Mouse (Mus musculus) cortical plate, adult 2 months (tissue): ENCODE results near the gene Wnk4.

Source experiments
- CTCF ChIP-seq: fragments of 200-500 bp; IDR thresholded peaks from 2 replicates; pipeline ENCODE4 v1.5.1; 2011; ENCODE audit warnings: mild to moderate bottlenecking, control low read depth, low read length; ENCODE audit not compliant: insufficient read depth; ENCODE audit errors: extremely low read depth
- POLR2A ChIP-seq: fragments of 200-500 bp; IDR thresholded peaks from 2 replicates; pipeline ENCODE4 v1.6.1; 2011; ENCODE audit warnings: mild to moderate bottlenecking, low read length, control low read depth; ENCODE audit not compliant: insufficient read depth; ENCODE audit errors: extremely low read depth

GRCm38 (mm10) chr11:101300881-101301280, 40.5 kb downstream of the Wnk4 start:
- 0 out of 2 replicates have a peak, but pooled peaks have one; percentile 8 for TF ChIP-seq CTCF
- no peak for TF ChIP-seq POLR2A
